Mouse (Mus musculus): ENCODE measurements around the gene D630023F18Rik.

The D630023F18Rik gene

GRCm38 (mm10) chr1:65122574-65123372, at the start of gene D630023F18Rik:
D630023F18Rik (minus strand) TSS chr1:65123214.
- DNase-seq: no peak

GRCm38 (mm10) chr1:65171579-65171978, 48.6 kb upstream of the D630023F18Rik start:
- no peak for DNase-seq

GRCm38 (mm10) chr1:65169947-65170346, 46.9 kb upstream of the D630023F18Rik start:
- DNase-seq: no peak

- DNase-seq: no peak
Observed at GRCm38 (mm10) chr1:65169536-65169935, 46.5 kb upstream of the D630023F18Rik start.

- DNase-seq: no peak
Observed at GRCm38 (mm10) chr1:65167496-65167895, 44.5 kb upstream of the D630023F18Rik start.

GRCm38 (mm10) chr1:65162210-65162609, 39.2 kb upstream of the D630023F18Rik start:
- no peak for DNase-seq

- no peak for DNase-seq
Observed at GRCm38 (mm10) chr1:65156111-65156510, 33.1 kb upstream of the D630023F18Rik start.

- peak; percentile 18 to 33 for DNase-seq
Observed at GRCm38 (mm10) chr1:65154814-65155213, 31.8 kb upstream of the D630023F18Rik start.

- DNase-seq: no peak
Observed at GRCm38 (mm10) chr1:65147971-65148370, 25.0 kb upstream of the D630023F18Rik start.

GRCm38 (mm10) chr1:65147326-65147725, 24.3 kb upstream of the D630023F18Rik start:
- DNase-seq: no peak

- no peak for DNase-seq
Observed at GRCm38 (mm10) chr1:65146601-65147000, 23.6 kb upstream of the D630023F18Rik start.

- DNase-seq: no peak
Observed at GRCm38 (mm10) chr1:65144783-65145182, 21.8 kb upstream of the D630023F18Rik start.

GRCm38 (mm10) chr1:65137560-65137959, 14.5 kb upstream of the D630023F18Rik start:
- no peak for DNase-seq

GRCm38 (mm10) chr1:65132833-65133232, 9.8 kb upstream of the D630023F18Rik start:
- no peak for DNase-seq

GRCm38 (mm10) chr1:65131671-65132070, 8.7 kb upstream of the D630023F18Rik start:
- DNase-seq: no peak

- no peak for DNase-seq
Observed at GRCm38 (mm10) chr1:65130226-65130625, 7.2 kb upstream of the D630023F18Rik start.

GRCm38 (mm10) chr1:65129634-65130180, 6.7 kb upstream of the D630023F18Rik start:
- no peak for DNase-seq

- DNase-seq: no peak
Observed at GRCm38 (mm10) chr1:65119438-65119837, 3.6 kb downstream of the D630023F18Rik start, which contains the start of gene Gm28845. Gm28845 (minus strand) TSS chr1:65119558.

GRCm38 (mm10) chr1:65118150-65118913, 4.7 kb downstream of the D630023F18Rik start:
- DNase-seq: no peak

GRCm38 (mm10) chr1:65113536-65114172, 9.4 kb downstream of the D630023F18Rik start:
- peak in 1 of 2 experiments; percentile 32 for DNase-seq

- DNase-seq: peak; percentile 31 to 45
Observed at GRCm38 (mm10) chr1:65112807-65113196, 10.2 kb downstream of the D630023F18Rik start.

- DNase-seq: peak; percentile 51 to 78
Observed at GRCm38 (mm10) chr1:65112031-65112806, 10.8 kb downstream of the D630023F18Rik start.

Measured in lung, postnatal 4 days (tissue).